Mouse (Mus musculus): ENCODE measurements around the gene Fam189a2.

DNA sequence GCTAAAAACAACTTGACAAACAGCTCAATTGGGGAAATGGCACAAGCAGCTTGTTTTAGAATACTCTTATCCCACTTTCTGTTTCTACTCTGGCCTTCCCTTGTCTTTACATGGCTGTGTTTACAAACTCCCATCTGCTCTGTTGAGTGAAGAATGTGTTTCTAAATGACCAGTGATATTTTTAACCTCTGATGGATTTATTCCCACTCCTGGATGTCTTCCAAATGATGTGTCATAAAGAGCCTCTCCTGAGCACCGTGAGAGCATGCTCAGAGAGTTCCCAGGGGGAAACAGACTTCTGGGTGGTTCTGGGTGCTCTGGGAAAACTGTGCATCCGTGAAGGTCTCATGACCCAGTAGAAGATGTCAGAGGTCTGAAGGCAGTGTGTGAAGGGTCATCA, 24.1 kb upstream of the Fam189a2 start:
- TF ChIP-seq CTCF (conservative IDR thresholded peaks at IDR 0.05; ENCODE audit: insufficient read depth, insufficient read length, low read depth, low read length) (no peak), POLR2A (IDR thresholded peaks at IDR 0.05; ENCODE audit: low read depth, low read length) (no peak)

All from kidney, adult 2 months (tissue).